Mouse (Mus musculus): ENCODE measurements around the gene Lin37. TPM values are rescaled to one million over a fixed set of nuclear protein-coding genes. Genes with fewer than 3 reads are reported as not detected.

The Lin37 gene
- total RNA-seq, 2 experiments from 2014 or later = 8.4 to 9.1 TPM

DNA sequence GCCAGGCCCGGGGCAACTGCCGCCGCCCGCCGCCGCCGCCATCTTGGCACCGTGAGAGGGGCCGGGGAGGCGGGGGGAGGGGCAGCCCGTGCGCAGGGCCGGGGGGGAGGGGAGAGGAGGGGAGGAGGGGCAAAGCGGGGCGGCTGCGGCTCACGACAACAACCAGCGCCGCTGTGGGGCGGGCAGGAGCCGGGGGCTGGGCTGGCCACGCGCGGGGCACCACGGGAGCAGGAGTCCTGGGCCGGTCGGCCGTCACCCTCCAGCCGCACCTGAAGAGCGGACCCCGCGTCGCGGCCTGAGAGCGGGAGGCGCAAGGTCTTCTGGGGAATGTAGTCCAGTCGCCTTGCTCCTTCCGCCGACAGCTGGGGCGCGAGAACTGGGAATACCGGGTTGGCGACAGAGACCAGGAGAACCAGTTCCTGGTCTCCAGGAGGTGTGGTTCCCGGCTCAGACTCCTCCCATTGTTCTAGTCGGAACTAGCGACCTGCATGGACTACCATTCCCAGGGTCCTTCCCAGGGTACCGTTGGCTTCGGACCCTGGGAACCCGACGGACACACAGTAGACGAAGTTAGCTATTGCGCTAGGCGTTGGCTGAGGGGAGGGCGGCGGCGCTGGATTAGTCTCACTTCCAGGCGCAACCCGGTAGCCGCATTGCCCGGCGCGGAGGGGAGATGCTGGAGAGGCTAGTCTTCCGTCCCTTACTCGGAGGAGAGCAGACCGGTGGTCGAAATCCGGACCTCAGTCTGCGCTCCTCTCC, 29.2 kb upstream of the Lin37 start, which contains the start of gene Kmt2b:
Gene Kmt2b, minus strand, starts transcription at position 51 of the 759 bp plus-strand sequence.
- intact Hi-C loops (cut with DNase I; ENCODE audit: low total_unique reads) = no loop called here
- DNase-seq = peak; percentile 98

DNA sequence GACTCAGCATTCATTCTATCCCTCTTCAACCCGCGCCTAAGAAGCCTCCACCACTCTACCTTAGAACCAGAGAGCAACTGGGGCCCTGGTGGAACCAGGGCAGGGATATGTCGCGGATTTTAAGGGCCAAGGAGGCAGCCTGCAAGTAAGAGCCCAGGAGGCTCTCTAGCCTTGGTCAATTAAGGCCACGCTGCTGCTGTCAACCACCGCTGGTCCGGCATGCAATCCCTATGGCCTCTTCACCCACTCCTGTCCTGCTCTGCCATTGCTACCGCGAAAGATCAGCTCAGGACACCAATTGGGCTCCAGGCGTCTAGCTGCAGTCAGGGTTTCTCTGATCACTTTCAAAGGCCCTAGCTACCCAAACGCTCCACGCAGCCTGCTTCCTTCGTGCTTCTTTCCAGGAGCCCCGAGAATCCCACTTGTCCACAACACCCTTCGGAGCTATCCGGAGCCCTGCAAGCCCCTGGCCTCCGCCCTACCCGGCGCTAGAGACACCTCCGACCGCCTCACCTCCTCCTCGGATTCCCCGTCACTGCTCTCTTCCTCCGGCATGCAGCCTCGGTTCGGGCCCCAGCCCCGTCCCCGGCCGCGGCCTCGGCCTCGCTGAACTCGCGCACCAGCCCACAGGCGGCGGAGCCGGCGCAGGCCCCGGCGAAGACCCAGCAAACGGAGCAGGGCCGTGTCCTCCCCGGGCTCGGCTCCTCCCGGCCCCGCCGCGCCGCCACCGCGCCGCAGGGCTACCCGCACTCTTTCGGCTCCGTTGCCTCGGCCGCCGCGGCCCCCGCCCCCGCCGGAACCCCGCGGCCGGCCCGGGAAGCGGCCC, 28.4 kb upstream of the Lin37 start:
- peak; percentile 47 for DNase-seq
- intact Hi-C loops (cut with DNase I; ENCODE audit: low total_unique reads) = no loop called here

DNA sequence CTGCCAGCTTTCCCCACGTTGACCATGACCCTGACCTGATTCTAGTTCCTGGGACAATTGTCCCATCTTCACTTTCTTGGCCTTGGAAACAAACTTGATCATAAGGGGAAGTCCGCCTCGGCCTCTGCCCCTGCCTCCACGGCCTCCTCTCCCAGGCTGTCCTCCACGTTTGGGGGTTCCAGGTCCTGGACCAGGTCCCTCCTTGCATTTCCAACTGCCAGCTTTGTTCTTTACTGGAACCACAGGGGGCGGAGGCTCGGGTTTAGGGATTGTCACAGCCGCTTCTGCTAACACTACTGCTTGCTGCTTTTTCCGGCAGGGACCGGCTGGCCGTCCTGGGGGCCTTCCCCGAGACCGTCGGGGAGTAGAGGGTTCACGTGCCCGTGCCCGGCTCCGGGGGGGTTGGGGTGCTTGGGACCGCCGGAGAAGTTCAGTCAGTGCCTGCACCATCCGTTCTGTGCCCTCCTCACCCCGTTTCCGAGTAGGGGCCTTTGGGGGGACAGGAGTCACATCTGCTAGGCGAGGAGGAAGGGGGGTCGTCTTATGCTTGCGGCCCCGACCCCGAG, 26.9 kb upstream of the Lin37 start:
- no peak for DNase-seq
- intact Hi-C loops (cut with DNase I; ENCODE audit: low total_unique reads) = no loop called here

DNA sequence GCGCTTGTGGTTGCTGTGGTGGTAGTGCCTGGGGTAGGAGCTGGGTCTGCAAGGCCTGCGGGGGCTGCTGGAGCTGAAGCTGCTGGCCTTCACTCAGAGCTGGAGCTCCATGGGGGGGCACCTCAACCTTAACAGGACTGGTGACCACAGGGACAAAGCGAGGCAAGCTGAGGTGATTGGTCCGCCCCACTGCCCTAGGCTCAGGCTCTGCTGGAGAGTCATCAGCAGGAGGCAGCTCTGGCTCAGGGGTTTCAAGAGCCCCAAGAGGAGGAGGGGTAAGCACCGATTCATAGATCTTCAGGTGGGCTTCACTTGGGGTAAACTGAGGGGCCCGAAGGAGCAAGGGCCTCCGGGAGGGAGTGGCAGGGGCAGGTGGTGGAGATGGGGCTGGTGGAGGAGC, 25.5 kb upstream of the Lin37 start:
- no peak for DNase-seq
- intact Hi-C loops (cut with DNase I; ENCODE audit: low total_unique reads) = no loop called here

DNA sequence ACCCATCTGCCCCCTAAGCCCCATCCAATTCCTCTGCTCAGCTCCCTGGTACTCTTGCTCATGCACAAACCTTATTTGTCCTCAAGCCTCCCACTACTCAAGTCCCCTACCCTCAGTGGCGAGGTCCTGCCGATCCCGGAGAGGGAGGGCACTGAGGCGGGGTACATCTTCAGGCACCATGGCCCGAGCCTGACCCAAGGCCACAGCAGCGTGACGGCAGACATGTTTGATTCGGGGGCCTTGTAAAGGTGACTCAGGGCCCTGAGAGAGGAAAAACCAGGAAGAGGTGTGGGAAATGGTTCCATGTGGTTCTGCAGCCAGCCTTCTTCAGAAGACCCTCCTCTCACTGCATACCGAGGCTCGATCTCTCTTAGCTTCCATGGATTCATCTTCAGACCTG, 24.7 kb upstream of the Lin37 start:
- intact Hi-C loops (cut with DNase I; ENCODE audit: low total_unique reads) = no loop called here
- no peak for DNase-seq

- intact Hi-C loops (cut with DNase I; ENCODE audit: low total_unique reads) = no loop called here
- DNase-seq = no peak
Measured at GRCm38 (mm10) chr7:30581547-30581946, 21.9 kb upstream of the Lin37 start.

DNA sequence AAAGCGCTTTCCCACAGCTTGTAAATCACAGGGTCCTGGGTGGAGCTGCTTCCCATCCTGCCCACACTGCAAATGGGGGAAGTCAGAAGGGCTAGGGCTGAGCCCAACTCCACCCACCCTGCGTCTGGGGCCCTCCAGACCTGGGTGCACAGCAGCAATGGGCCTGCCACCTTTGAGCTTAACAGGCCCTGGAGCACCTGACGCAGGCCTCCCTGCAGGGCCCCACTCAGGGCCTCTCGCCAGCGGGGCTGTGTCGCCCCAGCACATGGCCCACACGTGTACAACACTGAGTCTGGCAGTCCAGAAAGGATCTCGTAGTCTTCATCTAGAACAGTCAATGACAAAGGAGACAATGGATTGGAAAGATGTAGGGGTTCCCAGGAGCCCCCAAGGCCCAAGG, 20.3 kb upstream of the Lin37 start:
- DNase-seq = no peak
- intact Hi-C loops (cut with DNase I; ENCODE audit: low total_unique reads) = no loop called here

DNA sequence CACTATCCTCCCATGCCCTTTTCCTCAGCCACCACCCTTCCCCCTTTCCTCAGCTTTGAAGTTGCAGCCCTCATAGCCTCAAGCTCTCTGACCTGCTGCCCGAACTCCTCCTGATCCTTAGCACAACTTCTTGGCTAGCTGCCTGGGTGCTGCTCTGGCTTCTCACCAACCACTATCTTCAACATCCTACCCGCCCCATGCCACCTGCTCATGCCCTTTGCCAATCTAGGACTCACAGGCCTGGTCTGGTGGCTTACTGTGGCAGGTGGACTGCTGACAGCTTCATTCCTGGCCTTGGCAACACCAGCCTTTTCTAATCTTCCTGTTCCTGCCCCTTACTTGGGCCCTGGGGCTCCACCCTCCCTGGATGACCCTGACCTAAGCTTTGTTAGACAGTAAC, 13.3 kb upstream of the Lin37 start:
- DNase-seq = peak; percentile 73

DNA sequence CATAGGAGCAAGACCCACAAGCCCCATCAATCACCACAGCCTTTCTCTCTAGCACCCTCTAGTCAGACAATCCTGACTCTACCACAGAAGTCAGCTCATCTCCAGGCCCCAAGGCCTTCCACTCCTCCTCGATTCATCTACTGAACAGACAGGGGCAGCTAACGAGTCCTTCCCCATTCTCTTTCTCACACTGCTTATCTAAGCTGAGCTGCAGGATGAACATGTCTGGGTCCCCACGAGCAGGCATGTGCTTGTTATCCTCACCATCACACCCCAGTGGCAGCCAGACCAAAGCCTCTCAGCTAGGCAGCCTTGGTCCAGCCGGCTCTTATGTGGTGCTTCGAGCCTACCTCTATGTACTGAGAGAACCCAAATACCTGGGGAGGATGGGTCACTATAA, 12.8 kb upstream of the Lin37 start:
- intact Hi-C loops (cut with DNase I; ENCODE audit: low total_unique reads) = no loop called here
- DNase-seq = no peak

More for the DNA sequence above, 13.3 kb upstream of the Lin37 start:
- intact Hi-C loops (cut with DNase I; ENCODE audit: low total_unique reads) = no loop called here

GRCm38 (mm10) chr7:30567555-30567954, 7.9 kb upstream of the Lin37 start:
- DNase-seq = no peak

GRCm38 (mm10) chr7:30566033-30566432, 6.4 kb upstream of the Lin37 start:
- DNase-seq = no peak
- intact Hi-C loops (cut with DNase I; ENCODE audit: low total_unique reads) = no loop called here

More at GRCm38 (mm10) chr7:30567555-30567954, 7.9 kb upstream of the Lin37 start:
- intact Hi-C loops (cut with DNase I; ENCODE audit: low total_unique reads) = no loop called here

- intact Hi-C loops (cut with DNase I; ENCODE audit: low total_unique reads) = no loop called here
- DNase-seq = no peak
Measured at GRCm38 (mm10) chr7:30564970-30565571, 5.4 kb upstream of the Lin37 start, which contains the start of gene Igflr1. Gene Igflr1, plus strand, starts transcription at chr7:30565427.

DNA sequence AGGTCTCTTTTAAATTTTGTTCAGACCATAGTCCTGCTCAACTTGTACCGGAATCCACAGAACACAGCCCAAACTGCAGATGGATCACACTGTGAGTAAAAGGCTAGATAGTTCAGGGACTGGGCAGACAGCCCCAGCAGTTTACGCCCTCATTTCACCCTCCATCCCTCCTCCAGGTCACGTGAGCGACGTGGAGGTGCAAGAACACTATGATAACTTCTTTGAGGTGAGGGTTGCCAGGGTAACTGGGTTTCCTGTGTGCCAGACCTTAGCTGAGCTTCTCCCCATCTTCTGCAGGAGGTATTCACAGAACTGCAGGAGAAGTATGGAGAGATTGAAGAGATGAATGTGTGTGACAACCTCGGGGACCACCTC, 4.3 kb upstream of the Lin37 start:
- no peak for DNase-seq
- intact Hi-C loops (cut with DNase I; ENCODE audit: low total_unique reads) = no loop called here

GRCm38 (mm10) chr7:30563117-30563905, 3.7 kb upstream of the Lin37 start, which contains the start of the genes U2af1l4, Gm49396 and Psenen:
Gene U2af1l4, plus strand, starts transcription at chr7:30563301.
Gene Gm49396, plus strand, starts transcription at chr7:30563344.
Gene Psenen, minus strand, starts transcription at chr7:30563627.
- intact Hi-C loops (cut with DNase I; ENCODE audit: low total_unique reads) = no loop called here
- DNase-seq = peak; percentile 97

DNA sequence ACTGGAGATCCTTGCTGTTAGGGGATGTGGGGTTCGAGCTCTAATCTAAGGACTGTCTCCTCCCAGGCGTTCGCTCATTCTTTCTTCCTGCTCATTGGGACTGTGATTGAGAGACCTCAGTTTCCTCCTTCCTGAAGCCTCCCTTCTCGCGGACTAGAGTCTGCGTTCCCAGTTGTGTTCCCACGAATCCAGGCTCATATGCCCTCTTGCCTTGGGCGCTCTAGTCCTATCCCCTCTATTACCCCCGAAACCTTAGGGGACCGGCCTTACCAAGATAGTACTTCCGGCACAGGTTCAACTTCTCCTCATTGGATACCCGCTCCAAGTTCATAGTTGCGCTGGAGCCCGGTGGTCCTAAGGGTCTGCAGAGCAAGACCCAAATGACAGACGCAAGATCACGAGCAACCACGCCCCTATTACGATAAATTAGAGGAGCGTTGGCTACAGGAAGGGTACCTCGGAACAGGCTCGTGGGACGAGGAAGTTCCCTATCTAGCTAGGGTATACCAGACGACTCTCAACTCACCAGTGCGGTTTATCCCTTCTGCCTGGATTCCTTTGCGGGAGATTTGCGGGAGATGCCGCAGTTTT, 3.0 kb upstream of the Lin37 start:
- intact Hi-C loops (cut with DNase I; ENCODE audit: low total_unique reads) = no loop called here
- no peak for DNase-seq

- intact Hi-C loops (cut with DNase I; ENCODE audit: low total_unique reads) = no loop called here
- DNase-seq = no peak
Measured at GRCm38 (mm10) chr7:30560296-30560695, 658 bp upstream of the Lin37 start.

GRCm38 (mm10) chr7:30558656-30559442, 789 bp downstream of the Lin37 start:
- intact Hi-C loops (cut with DNase I; ENCODE audit: low total_unique reads) = no loop called here
- DNase-seq = no peak
